Mouse (Mus musculus) thymus, adult 2 months (tissue): ENCODE results near the gene Olfr694.
"Not testable (repeated sequence)": the region's sequence is repeated elsewhere in the genome, so short reads cannot be mapped to it uniquely, and the experiment has no call there.

Experiments used
- CTCF ChIP-seq: fragments of 200-500 bp; IDR thresholded peaks from 2 replicates; pipeline ENCODE4 v1.5.1; 2012; ENCODE audit warnings: mild to moderate bottlenecking, control low read depth, low read length, moderate library complexity, borderline replicate concordance; ENCODE audit not compliant: control insufficient read depth, poor library complexity, insufficient read depth; ENCODE audit errors: extremely low read depth
- POLR2A ChIP-seq: fragments of 200-500 bp; IDR thresholded peaks from 2 replicates; pipeline ENCODE4 v1.6.1; 2012; ENCODE audit warnings: mild to moderate bottlenecking, low read length, control low read depth, moderate library complexity; ENCODE audit not compliant: control insufficient read depth, poor library complexity, insufficient read depth; ENCODE audit errors: extremely low read depth

- TF ChIP-seq CTCF, POLR2A: not testable (repeated sequence)
Observed at GRCm38 (mm10) chr7:106707705-106708104, 16.1 kb upstream of the Olfr694 start.
